Mouse (Mus musculus) olfactory bulb, adult 2 months (tissue): ENCODE measurements at regions not wholly inside any gene's neighbourhood (a gene's known extent, or its start where the extent isn't known, plus 50 kb on each side); places are given as distances from the start of the nearest gene placed in this dataset.

ENCODE experiments used
- H3K27ac ChIP-seq: fragments of 200-500 bp; 2 replicates; pipeline ENCODE4 v1.5.1; 2012; ENCODE audit warnings: low read depth, low read length; ENCODE audit not compliant: insufficient read depth
- H3K4me1 ChIP-seq: fragments of 200-500 bp; 2 replicates; pipeline ENCODE4 v1.6.1; 2012; ENCODE audit warnings: low read length; ENCODE audit not compliant: control insufficient read depth, insufficient read depth
- H3K4me3 ChIP-seq: fragments of 200-500 bp; 2 replicates; pipeline ENCODE4 v1.5.1; 2012; ENCODE audit warnings: mild to moderate bottlenecking, low read depth, low read length, moderate library complexity; ENCODE audit not compliant: insufficient read depth
- CTCF ChIP-seq: fragments of 200-500 bp; IDR thresholded peaks from 2 replicates; pipeline ENCODE4 v1.5.1; 2012; ENCODE audit warnings: low read depth, mild to moderate bottlenecking, low read length, moderate library complexity; ENCODE audit not compliant: insufficient read depth
- POLR2A ChIP-seq: fragments of 200-500 bp; IDR thresholded peaks from 2 replicates; pipeline ENCODE4 v1.6.1; 2012; ENCODE audit warnings: mild to moderate bottlenecking, low read depth, low read length, moderate library complexity; ENCODE audit not compliant: insufficient read depth
- WGBS: fragments of 180-500 bp; shearing (Covaris S2); methylation state at CpG from one replicate; pipeline ENCODE4 v1.1.7; 2018; 5-methylcytosine and 5-hydroxymethylcytosine counted together

DNA sequence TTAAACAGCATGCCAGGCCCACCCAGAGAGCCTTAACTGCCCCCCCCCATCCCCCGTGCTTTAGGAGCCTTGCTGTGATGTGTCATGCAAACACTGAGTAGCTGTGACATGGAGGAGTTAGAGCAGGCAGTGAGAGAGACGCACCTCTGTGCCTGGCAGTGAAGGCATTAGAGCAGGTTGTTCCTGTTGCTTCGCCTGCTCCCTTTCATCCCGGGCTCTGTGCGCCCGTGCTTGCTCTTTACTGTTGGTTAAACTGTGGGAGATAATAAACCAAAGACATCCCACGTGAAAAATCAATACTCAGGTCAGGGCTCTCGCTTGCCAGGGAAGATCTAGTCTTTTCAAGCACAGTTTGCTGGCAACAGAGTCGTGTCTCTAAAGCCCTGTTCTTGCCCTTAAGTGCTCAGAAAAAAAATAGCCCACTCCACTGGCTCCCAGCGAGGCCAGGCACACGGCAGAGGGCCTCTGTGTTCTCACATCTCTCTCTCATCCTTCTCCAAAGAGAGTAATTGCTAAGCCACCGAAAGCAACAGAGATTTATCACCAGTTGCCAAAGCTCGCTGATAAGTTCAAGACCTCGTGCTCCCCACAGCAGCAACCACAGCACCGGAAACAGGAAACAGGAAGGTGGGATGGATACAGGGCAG is 181.2 kb upstream of the 3110018I06Rik start:
- Histone ChIP-seq H3K27ac (no peak overlapping the region), H3K4me1 (no peaks in the 10 kb centered on the region), H3K4me3 (no peak overlapping the region)
- 79% methylated on average over 15 of the region's 15 CpGs for WGBS
- TF ChIP-seq POLR2A (no peak), CTCF (no peak)

- H3K4me1 ChIP-seq = no peaks in the 10 kb centered on the region
- TF ChIP-seq POLR2A (no peak), CTCF (no peak)
- 86% methylated on average over 4 of the region's 4 CpGs for WGBS
- H3K27ac ChIP-seq = no peak overlapping the region
- no peak overlapping the region for H3K4me3 ChIP-seq
Measured at GRCm38 (mm10) chr12:107315446-107315845, 173.0 kb upstream of the 3110018I06Rik start.

DNA sequence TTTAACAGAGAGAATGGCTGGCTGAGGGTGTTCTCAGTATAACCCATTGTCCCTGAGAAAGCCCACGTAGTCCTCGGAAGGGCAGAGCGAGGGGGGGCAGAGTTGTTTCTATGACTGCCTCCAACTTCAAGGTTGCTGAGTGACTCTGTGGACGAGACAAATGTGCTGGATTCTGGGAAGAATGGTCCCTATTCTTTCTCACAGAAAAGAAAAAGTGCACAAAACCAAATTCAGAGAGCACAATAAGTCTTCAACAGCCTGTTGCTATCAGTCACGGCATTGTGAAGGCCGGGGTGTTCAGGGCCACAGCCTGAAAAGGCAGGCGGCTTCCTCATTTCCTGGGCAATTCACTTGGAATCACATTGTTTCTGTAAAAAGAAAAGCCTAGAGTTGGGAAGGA is 165.6 kb upstream of the 3110018I06Rik start:
- H3K27ac ChIP-seq = no peak overlapping the region
- 71% methylated on average over 7 of the region's 7 CpGs for WGBS

DNA sequence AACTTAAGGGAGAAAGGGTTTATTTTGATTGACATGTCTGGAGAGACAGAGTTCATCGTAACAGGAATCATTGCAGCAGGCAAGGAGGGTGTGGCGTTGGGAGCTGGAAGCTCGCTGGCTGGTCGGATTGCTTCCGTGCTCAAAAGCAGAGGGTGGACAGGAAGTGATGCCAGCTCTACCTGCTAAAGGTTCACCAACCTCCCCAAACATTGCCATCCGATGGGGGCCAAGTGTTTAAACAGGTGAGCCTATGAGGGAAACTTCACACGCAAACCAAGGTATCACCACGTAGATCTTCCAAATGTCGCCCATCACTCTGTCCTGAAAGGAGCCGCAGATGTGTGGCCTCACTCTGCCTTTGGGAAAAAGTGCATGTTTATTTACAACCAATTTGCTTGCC is 162.3 kb upstream of the 3110018I06Rik start:
- no peak for TF ChIP-seq CTCF
- TF ChIP-seq POLR2A = no peak
- Histone ChIP-seq H3K4me1 (no peaks in the 10 kb centered on the region), H3K27ac (no peak overlapping the region), H3K4me3 (no peak overlapping the region)
- 99% methylated on average over 10 of the region's 10 CpGs for WGBS

More for the DNA sequence above, 165.6 kb upstream of the 3110018I06Rik start:
- H3K4me3 ChIP-seq = no peak overlapping the region
- H3K4me1 ChIP-seq = no peaks in the 10 kb centered on the region
- no peak for TF ChIP-seq CTCF
- TF ChIP-seq POLR2A = no peak

DNA sequence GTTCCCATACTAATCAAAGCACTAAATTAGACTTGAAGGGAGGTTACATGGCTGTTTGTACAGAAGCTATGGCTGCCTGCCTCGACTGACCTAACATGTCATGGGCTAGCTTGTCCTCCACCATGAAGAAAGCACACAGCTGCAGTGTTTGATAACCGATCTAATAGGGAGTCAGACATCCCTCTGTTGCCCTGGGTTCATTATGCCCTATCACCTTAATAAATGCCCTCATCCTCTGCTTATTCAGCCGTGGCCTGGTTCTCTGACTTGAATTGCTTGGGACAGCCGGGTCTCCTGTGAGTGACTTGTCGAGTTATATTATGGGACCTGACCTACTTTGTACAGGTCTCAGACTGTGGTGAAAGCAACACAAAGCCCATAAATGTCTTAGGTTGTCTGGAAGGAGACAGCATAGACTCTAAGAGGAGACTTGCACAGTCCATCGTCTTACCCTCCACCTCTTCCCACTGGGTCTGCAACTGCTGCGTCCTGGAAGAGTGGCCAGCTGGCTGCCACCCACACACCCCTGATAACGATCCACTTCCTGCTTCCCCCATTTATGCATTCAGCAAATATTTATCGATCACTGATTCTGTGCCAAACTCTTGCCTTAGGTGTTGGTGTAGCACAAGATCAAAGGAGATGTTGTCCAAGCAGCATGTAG is 161.2 kb upstream of the 3110018I06Rik start:
- Histone ChIP-seq H3K4me3 (no peak overlapping the region), H3K27ac (no peak overlapping the region), H3K4me1 (no peaks in the 10 kb centered on the region)
- 85% methylated on average over 9 of the region's 9 CpGs for WGBS
- TF ChIP-seq CTCF (no peak), POLR2A (no peak)

- WGBS = 73% methylated on average over 9 of the region's 9 CpGs
- H3K4me3 ChIP-seq = no peak overlapping the region
- no peak overlapping the region for H3K27ac ChIP-seq
- TF ChIP-seq CTCF (no peak), POLR2A (no peak)
- no peaks in the 10 kb centered on the region for H3K4me1 ChIP-seq
Measured at GRCm38 (mm10) chr12:107328986-107329385, 159.4 kb upstream of the 3110018I06Rik start.

- TF ChIP-seq CTCF (no peak), POLR2A (no peak)
- H3K4me1 ChIP-seq = no peaks in the 10 kb centered on the region
- H3K4me3 ChIP-seq = no peak overlapping the region
- WGBS = 59% methylated on average over 8 of the region's 8 CpGs
- no peak overlapping the region for H3K27ac ChIP-seq
Measured at GRCm38 (mm10) chr12:107334366-107334765, 154.1 kb upstream of the 3110018I06Rik start.

GRCm38 (mm10) chr12:107335106-107335505 is 153.3 kb upstream of the 3110018I06Rik start:
- WGBS = 43% methylated on average over 12 of the region's 12 CpGs
- Histone ChIP-seq H3K4me3 (no peak overlapping the region), H3K4me1 (no peaks in the 10 kb centered on the region), H3K27ac (no peak overlapping the region)
- TF ChIP-seq CTCF (no peak), POLR2A (no peak)

DNA sequence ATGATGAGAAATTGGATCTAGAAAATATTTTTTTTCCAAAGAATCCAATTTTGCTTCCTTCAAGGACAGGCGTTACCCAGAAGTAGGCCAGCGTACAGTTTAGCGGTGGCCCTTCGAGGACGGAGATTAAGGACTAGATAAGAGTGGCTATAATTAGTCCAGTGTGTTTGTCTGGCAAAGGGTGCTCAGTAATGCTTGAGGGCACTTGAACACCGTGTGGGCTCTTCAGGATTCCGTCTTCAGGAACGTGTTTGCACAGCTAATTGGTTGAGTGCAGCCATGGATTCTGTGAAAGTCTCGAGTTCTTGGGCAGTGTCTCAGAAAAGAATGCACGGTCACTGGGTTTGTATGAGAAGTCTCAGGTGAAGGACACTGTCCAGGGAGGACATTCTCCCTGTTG is 149.7 kb upstream of the 3110018I06Rik start:
- Histone ChIP-seq H3K4me3 (no peak overlapping the region), H3K4me1 (no peaks in the 10 kb centered on the region), H3K27ac (no peak overlapping the region)
- 87% methylated on average over 10 of the region's 10 CpGs for WGBS
- TF ChIP-seq CTCF = no peak
- no peak for TF ChIP-seq POLR2A
